Mouse (Mus musculus): ENCODE measurements around the gene Stk33.
"Not testable (repeated sequence)": the region's sequence is repeated elsewhere in the genome, so short reads cannot be mapped to it uniquely, and the experiment has no call there.

Gene Stk33

DNA sequence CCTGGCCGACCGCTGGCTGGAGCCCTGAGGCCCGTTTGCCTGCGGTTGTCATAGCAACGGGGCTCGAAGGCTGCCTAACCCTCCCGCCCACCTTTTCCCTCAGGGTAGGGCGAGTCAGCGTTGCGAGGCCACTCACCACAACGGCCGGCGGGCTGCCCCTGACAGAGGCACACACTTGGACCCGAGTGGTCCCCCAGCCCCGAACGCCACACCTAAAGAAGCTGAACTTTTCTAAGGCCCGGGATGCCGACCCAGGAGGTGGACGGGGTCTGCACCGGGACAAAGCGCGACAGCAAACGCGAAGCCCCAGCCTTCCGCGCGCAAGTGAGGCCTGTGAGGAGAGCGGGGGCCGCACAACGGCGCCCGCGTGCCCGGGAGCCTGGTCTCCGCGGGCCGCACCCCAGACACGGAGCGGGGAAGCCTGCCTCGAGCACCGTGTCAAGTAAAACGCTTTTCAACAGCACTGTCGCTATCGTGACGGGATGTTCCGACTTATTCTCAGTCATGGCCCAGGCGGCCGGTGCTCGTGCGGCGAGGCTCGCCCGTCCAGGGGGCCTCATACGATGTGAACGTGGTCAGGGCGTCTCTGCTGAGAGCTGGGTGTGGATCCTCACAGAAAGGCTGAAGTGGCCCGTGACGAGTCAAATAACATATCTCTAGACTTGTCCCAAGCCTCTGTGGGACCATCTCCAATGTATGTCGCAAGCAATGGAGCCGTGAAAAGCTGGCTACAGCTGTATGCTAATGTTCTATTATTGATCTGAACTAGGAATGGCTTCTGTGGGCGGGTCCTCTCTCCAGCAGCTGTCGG is at the start of gene Stk33:
TSS of gene Stk33 (minus strand) at position 301 of the 811 bp plus-strand sequence.
- DNase-seq (ENCODE audit: low read depth, low spot score) = peak; percentile 17

DNA sequence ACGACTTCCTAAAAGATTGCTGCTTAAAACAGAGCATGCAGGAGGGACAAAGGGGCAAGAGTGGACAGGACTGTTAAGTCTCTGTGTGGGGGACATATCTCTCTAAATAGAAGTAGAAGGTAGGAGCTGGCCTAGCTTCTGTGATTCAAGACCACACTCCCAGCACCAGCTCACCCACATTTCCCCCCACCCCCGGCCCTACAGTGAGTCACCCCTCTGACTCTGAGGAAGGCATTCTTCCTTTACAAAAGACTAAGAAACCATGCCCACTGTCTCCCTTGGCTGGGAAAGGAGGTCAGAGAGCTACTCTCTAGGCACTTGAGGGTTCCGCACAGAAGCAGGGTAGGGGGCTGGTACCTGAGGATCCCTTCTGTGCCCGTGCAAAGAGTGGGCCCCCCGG is 45.3 kb upstream of the Stk33 start:
- no peak for DNase-seq (ENCODE audit: low read depth, low spot score)

DNA sequence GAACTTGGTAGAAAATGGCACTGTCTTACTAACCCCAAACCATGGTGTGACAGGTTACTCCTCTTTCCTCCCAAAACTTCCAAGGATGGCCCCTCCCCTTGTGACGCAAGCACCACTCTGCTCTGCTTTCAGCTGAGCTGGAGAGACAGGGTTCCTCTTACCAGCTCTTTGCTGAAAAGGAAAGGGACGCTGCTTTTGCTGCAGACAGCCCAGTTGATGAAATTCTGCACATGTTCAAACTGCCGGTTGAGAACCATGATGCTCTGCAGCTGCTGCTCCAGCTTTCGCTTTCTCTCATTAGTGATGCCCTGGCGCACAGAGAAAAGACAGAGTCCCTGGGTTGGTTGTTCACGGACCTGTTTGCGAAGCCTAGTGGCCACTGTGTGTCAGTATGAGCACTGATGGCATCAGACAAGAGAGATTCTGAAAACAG is 41.9 kb upstream of the Stk33 start:
- DNase-seq (ENCODE audit: low read depth, low spot score) = peak; percentile 11

DNA sequence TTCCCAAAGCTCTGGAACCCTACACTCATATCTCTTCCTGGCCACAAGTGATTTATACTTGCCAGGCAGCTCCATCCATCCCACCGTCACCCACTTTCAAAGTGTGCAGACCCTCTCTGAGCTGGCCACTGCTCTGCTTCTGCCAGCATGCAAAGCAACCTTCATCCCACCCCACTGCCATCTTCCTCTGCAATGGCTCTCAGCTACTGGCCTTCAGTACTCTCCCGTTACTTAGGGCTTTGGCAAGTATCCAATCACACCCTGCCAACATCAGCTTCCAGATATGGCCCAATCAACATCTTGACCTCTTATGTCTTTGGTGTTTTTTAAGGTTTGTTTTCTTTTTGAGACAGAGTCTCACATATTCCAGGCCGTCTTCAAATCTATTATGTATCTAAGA is 39.0 kb upstream of the Stk33 start:
- DNase-seq (ENCODE audit: low read depth, low spot score) = no peak

DNA sequence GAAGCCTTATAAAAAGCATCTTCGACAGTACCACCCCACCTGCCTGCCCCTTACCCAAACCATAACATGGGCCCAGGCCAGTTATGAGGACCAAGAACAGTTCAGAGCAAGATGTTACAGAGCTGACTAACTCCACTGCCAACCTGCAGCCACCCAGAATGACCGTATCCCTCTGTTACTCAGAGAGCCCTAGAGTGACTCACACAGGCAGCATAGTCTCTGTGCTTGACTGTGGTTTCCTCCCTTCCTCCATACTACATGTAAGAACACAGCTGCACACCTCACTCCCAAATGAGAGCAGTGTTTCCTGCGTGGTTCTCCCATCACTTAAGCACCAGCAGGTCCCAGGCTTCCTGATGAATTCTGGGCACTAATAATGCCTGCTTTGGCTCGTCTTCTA is 31.8 kb upstream of the Stk33 start:
- no peak for DNase-seq (ENCODE audit: low read depth, low spot score)

DNA sequence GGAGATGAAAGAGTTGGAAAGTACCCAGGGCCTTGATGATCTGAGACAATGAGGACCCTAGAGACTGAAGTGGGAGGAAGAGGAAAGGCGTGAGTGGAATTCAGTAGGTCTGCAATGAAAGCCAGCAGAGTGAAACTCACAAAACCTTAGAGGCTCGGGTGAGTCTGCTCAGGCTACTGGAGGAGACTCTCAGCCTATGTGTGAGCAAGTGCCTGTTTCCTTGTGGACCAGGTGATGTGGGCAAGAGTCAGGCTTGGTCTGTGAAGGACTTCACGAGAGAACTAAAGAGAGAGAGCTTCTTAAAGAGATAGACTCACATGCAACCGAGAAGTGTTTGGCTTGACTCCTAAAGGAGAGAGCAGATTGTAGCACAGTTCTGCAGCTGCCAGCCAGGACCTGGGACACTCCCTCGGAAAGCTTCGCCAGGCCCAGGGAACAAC is 29.4 kb upstream of the Stk33 start:
- no peak for DNase-seq (ENCODE audit: low read depth, low spot score)

DNA sequence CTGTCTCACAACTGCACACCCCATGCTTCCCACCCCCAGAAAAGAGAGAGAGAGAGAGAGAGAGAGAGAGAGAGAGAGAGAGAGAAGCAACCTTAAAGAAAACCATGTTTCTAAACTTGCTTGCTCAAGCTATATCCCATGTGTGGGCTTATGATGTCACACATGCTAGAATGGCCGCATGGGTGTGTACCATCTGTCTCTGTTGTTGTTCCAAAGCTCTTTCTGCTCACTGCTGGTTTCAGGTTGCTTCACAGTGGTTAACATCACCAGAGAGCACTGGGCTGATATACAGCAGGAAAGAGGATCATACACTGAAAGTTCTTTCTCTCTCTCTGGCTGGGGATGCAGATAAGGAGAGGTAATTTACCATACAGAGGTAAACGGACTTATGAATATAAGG is 28.7 kb upstream of the Stk33 start:
- DNase-seq (ENCODE audit: low read depth, low spot score) = no peak

DNA sequence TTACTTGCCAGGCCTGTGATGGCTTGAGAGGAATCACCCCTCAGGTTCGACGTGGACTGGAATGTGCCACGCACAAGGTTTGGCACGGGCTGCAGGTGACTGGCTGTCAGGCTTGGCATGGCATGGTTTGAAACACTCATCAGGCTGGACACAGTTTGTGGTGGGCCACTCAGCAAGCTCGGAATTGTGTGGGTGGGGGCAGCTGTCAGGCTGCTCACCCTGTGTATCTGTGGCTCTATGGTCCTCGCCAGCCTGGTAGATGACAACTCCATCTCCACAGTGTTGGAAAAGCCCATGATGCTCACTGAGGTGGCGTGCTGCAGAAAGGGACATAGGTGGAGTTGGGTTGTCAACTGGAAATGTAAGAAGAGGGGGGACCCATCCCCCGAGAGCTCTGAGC is 21.8 kb upstream of the Stk33 start:
- DNase-seq (ENCODE audit: low read depth, low spot score) = no peak

DNA sequence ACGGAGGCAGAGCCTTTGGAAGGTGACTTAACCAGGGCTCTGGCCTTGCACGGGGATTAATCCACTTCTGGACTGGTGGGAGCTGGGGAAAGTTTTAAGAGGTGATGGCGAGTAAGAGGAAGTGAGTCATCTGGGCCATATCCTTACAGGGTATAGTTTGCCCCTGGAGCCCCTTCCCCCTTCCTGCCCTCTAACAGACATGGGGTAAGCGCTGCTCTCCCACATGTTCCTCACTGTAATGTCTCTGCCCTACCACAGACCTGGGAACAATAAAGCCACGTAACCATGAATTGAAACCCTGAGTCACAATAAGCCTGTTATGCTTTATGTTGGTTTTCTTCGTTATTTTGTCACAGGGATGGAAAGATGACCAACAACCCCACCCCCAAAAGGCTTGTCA is 17.7 kb upstream of the Stk33 start:
- no peak for DNase-seq (ENCODE audit: low read depth, low spot score)

DNA sequence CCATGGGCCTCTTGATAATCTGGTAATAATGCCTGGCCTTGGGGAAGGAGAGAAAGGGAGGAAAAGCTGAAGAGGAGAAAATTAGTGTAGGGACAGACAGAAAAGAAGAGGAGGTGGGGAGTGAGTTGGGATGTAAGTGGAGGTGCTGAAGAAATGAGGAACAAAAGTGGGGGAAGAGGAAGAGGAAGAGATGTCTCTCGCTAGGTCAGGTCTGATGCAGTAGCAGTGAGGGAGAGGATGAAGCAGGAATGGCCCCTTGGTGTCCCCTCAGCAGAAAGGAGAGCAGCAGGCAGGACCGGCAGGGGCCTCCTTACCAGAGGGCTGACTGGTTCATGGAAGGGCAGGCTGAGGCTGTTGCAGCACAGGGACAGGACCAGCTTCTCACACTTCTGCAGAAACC is 16.9 kb upstream of the Stk33 start:
- no peak for DNase-seq (ENCODE audit: low read depth, low spot score)

DNA sequence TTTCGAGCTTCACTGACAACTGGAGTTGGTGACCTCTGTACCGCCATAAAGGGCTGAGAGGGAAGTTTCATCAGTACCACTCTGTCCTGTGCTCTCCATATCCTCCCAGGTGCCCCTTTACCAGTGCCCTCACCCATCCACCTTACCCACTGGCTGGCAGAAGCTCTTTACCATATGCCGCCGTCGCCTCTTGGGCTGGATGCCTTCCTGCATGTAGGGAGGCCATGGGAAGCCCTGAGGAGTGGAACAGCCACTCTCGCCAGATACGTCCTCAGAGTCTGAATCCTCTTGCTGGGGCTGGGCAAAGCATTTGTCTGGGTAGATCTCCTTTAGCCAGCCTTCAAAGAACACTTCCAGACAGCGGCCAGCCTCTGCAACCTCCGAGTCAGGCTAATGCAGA is 16.0 kb upstream of the Stk33 start:
- DNase-seq (ENCODE audit: low read depth, low spot score) = no peak

DNA sequence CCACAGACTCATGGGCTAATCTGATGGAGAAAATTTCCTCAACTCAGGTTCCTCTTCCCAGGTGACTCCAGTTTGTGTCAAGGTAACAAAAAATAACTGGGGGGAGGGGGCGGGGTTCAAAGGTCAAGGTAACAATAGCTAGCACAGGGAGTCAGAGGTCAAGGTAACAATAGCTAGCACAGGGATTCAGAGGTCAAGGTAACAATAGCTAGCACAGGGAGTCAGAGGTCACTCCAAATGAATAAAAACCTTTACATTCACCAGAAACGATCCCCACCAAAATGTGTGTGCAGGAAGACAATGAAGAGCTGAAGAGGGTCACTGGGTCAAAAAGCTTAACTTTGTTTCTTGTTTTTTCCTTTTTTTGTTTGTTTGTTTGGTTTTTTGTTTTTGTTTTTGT is 9.2 kb upstream of the Stk33 start:
- DNase-seq (ENCODE audit: low read depth, low spot score) = no peak

DNA sequence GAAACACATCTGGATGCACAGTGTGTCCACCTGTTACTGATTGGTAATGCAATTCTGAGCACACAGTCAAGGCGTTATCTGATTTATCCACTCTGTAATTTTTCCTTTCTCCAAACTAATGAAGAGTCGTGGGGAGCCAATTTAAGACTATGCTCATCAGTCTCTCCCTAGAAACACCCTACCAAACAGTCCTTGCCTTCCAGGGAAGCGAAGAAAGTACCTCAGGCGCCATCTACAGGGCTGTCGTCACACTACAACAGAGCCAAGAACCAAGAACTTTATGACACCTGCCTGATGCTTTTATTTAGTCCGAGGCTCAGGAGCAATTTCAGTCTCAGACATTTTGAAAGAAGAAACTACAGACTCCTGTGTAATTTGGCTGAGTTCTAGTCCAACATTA is 6.1 kb upstream of the Stk33 start:
- DNase-seq (ENCODE audit: low read depth, low spot score) = peak; percentile 17

DNA sequence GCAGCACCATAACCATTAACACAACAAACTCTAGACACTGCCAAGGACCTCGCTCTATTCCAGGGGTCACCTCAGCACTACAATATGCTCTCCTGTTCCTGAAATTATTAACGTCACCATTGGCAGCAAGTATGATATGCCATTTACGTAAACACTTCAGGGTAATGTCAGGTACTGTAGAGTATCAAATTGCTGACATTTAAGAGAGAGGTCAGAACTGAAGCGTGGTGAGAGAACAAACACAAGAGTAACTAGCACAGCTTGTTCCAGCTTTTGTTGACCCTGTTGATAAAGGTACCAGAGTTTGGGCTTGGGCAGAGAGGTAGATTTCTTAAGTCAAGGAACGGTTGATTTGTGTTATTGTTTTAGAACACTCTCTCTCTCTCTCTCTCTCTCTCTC is 3.9 kb upstream of the Stk33 start:
- DNase-seq (ENCODE audit: low read depth, low spot score) = no peak

DNA sequence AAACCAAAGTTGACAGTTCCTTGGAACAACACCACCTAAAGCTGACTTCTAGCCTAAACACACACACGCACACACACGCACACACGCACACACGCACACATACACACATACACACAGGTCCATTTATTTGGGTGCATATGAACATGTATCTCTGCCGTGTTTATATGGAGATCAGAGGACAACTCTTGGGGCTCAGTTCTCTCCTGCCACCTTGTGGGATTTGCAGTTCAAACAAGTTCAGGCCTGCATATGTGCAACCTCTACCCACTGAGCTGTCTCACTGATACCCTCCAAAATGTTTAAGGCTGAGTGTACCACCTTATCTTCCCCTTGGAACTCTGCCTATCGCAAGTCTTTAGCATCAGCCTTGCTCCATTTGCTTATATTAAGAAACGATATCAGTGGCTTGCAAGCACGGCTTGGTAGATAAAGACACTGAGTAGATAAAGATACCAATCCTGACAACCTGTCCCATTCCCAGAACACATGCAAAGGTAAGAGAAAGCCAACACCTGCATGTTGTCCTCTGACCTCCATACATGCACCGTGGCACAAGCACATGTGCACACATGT is 1.9 kb upstream of the Stk33 start:
- DNase-seq (ENCODE audit: low read depth, low spot score) = no peak

DNA sequence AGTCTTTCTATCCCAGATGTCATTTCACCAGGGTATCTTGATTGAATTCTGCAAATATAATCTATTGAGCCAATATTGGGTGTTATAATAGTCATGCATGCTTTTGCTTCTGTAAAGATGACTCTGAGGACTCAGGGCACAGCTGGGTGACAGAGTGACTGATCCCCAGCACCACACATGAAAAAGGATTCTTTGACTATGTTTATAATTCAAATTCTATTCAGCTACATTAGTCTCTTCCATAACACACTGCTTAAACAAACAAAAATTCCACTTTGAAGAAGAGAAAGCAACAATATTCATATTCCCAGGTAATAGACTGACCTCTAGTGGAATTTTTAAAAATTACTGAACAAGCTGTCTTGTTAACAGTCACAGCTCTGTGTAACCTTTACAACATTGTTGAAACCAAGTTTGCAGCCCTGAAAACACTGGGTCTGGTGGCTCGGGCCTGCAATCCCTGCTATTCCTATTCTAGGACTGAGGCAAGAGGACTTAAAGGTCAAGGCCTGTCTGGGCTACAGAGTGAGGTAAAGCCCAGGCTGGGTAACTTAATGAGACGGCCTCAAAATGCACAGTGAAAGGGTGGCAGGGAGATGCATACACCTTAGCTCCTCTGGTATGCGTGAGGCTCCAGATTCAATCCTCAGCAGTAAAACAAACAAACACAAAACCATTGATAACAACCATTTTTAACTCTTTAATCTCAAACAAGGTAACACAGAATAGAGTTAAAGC is 14.3 kb downstream of the Stk33 start:
- DNase-seq (ENCODE audit: low read depth, low spot score) = peak; percentile 46

DNA sequence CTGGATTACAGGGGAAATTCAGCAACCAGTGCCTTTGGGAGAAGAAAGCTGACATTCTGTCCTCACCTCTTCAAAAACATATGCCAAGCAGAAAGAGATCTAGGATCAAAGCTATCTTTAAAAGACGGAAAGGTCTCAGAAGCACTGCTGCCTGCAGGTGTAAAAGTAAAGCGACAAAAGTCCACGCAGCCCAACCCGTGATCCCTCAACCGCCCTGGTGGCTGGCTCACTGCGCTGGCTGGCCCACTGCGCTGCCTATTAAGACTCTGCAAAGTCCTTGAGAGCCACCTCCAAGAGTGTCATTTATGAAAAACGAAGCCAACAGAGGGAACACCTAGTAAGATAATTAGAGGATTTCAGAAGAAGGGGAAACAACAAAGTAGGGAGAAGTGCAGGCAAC is 16.1 kb downstream of the Stk33 start:
- DNase-seq (ENCODE audit: low read depth, low spot score) = no peak

DNA sequence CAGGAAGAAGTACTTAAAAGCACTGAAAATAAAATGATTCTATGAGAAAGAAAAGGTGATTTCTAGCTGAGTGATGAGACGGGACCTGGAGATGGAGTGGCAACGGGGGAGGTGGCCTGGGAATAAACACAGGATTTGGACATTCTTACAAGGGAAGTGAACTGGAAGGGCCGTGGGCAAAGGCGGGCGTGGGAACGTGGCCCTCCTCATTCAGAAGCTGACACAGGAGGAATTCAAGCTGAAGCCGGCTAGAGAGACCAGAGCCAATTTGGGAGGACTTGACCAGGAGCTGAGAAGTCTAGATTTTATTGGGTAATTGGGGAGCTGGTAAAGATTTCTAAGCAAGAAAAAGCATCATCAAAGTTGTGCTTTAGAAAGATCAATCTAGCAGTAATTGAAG is 33.4 kb downstream of the Stk33 start:
- DNase-seq (ENCODE audit: low read depth, low spot score) = no peak

DNA sequence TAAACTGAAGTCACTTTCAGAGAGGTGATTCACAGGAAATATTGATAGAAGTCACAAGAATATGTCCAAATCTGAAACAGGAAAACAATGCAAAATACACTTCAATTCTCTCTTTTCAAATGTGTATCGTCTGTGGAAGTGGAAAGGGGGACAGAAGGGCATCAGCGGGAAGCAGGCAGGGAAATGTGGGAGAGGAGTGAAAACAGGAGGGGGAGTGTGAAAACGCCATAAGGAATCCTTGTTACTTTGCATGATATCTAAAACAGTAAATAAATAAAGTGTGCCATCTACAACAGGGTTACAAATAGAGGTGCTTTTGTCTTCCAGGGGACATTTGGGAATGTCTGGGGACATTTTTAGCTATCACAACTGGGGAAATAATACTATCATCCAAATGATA is 39.6 kb downstream of the Stk33 start:
- DNase-seq (ENCODE audit: low read depth, low spot score) = no peak

DNA sequence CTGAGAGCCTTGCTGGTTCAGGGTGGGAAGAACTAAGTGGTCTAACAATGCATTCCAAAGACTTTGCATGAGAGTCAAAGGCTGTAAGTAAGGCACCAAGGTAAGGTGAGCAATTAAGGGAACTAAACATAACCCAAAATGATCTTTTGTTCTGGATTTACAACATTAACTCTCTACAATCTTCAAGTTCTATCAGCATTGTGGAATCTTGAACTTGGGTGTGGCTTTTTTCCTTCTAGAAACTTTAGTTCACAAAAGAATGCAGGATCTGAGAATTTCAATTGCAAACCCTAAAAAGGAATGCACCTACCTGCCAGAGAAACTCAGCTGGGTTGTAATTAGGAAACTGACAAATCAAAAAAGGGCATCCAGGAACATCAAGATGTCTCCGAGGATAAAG is 57.8 kb downstream of the Stk33 start:
- DNase-seq (ENCODE audit: low read depth, low spot score) = no peak

DNA sequence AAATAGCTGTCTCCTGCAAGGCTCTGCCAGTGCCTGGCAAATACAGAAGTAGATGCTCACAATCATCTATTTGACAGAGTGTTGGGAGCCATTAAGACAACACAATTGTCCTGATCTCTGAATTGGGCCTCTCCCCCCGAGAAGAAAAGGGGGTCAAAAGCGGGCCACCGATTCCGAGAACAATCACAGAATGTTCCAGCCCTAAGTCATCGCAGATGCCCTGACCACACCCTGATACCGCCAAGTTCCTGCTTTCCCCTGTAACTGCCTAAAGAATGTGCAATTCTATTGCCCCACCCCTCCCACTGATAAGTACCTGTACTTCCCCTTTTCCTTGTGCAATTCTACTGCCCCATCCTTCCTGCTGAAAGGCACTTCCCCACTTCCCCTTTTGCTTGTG is 65.3 kb downstream of the Stk33 start:
- DNase-seq (ENCODE audit: low read depth, low spot score) = not testable (repeated sequence)

DNA sequence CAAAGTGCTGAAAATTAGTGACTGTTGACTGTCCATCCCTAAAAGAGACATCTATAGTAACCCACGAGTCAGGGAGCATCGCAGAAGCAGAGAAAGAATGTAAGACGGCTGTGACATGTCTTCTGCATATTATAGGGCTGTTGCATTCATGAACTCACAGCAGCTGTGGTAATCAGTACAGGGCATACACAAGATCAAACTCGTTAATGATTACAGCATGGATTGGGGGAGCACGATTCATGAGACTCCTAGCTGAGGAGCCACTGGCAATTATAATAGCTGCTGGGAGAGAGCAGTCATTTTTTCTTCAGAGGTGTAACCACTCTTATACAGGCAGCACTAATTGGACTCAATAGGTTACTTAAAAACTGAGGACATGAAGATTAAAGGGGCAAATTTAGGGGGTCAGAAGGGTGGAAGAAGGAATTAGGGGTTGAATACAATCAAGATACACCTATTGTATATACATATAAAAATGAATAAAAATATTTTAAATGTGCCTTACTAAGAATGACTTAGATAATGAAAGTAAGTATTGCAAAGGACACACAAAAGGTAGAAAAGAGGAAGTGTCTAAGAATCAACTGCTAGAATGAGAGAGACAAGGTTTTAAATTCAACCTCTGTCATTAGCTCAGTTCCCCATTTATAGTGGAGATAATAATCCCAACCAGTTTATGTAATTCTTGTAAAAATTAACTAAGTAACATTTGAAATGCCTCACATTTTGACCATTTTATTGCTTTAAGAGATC is 80.3 kb downstream of the Stk33 start:
- no peak for DNase-seq (ENCODE audit: low read depth, low spot score)
